Mouse (Mus musculus): ENCODE results near the gene Rnf212b.

GRCm38 (mm10) chr14:54875844-54876538 is 62.0 kb downstream of the Rnf212b start:
- TF ChIP-seq MAX (IDR thresholded peaks at IDR 0.05; ENCODE audit: low read depth) (no peak), MYOG (IDR thresholded peaks at IDR 0.05; ENCODE audit: control insufficient read depth in 1 of 3, insufficient read depth in 1 of 3, insufficient read length in 2 of 3, low read depth in 2 of 3) (no peak), E2F4 (IDR thresholded peaks at IDR 0.05; ENCODE audit: insufficient read depth) (no peak), POLR2A (IDR thresholded peaks at IDR 0.05; ENCODE audit: insufficient read length, low read depth) (no peak), CEBPB (IDR thresholded peaks at IDR 0.05; ENCODE audit: insufficient read depth, poor library complexity, severe bottlenecking) (no peak), POLR2AphosphoS2 (IDR thresholded peaks at IDR 0.05; ENCODE audit: insufficient read length, low read depth) (no peak), REST (IDR thresholded peaks at IDR 0.05; ENCODE audit: insufficient read depth, insufficient read length) (no peak), USF1 (IDR thresholded peaks at IDR 0.05; ENCODE audit: low read depth) (no peak), TCF12 (IDR thresholded peaks at IDR 0.05; ENCODE audit: insufficient read depth, poor library complexity, severe bottlenecking) (no peak), TCF3 (IDR thresholded peaks at IDR 0.05; ENCODE audit: insufficient read length, low read depth) (no peak), MYOD1 (IDR thresholded peaks at IDR 0.05; ENCODE audit: control insufficient read depth in 1 of 3, insufficient read length in 2 of 3, low read depth in 2 of 3) (no peak)
